Mouse (Mus musculus): ENCODE results near the gene Gm20388.

DNA sequence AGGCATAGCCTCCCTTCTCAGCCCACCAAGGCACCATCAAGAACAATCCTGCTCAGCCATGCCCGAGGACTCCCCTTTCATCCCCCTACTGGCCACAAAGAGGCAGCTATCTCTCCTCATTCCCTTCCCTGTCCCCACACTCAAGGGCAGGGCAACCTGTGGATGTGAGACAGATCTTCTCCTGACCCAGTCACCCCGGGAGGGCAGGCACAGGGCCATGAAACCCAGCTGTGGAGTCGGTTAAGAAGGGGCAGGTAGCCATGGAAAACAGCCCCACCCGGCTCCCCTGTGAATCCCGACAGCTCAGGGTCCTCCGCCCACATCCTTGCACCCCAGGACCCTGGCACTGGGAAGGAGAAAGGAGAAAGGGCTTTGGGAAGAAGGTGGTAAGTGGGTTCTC lies 1526.9 kb downstream of the Gm20388 start:
- TF ChIP-seq CTCF (IDR thresholded peaks at IDR 0.05; ENCODE audit: control insufficient read depth, insufficient read depth, low read length) (no peak), POLR2A (IDR thresholded peaks at IDR 0.05; ENCODE audit: borderline replicate concordance, control insufficient read depth, low read depth, low read length) (no peak)

Data from bone marrow, adult 2 months (tissue).